Mouse (Mus musculus): ENCODE measurements around the gene Cerkl. TPM values are rescaled to one million over a fixed set of nuclear protein-coding genes. Genes with fewer than 3 reads are reported as not detected.

The Cerkl gene
- polyA plus RNA-seq, 1 experiment from 2014 or later: 4.9 TPM

DNA sequence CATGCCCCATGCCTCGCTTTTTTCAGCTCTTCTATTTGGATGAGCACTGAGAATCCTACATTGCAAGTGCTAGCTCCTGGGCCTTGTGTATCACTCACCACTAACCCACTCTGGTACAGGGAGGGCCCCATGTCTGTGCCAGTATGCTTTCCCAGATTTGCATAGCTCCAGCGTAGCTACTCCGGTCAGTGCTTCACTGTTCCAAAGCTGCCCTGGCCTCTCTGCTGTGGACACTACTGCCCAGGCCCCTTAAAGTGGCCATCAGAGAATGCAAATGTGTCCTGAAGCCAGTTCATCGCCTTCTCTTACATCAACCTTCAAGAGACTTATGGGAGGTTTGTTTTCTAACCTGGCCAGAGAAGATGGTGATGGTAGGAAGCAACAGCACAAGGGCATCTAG, 86.7 kb downstream of the Cerkl start:
- no peak overlapping the region for H3K4me2 ChIP-seq
- H3K4me1 ChIP-seq (replicated peaks): no peaks in the 10 kb centered on the region
- H3K9me3 ChIP-seq (replicated peaks): no peaks in the 10 kb centered on the region
- H3K27ac ChIP-seq: no peak overlapping the region
- no peak overlapping the region for H3K9ac ChIP-seq
- WGBS (ENCODE audit: insufficient replicate concordance): 71% methylated on average over 4 of the region's 4 CpGs
- no peak for ATAC-seq (ENCODE audit: low read depth)
- H3K27me3 ChIP-seq: no peaks in the 10 kb centered on the region
- DNase-seq: no peak
- no peak overlapping the region for H3K4me3 ChIP-seq (replicated peaks)
- H3K36me3 ChIP-seq: no peaks in the 10 kb centered on the region

DNA sequence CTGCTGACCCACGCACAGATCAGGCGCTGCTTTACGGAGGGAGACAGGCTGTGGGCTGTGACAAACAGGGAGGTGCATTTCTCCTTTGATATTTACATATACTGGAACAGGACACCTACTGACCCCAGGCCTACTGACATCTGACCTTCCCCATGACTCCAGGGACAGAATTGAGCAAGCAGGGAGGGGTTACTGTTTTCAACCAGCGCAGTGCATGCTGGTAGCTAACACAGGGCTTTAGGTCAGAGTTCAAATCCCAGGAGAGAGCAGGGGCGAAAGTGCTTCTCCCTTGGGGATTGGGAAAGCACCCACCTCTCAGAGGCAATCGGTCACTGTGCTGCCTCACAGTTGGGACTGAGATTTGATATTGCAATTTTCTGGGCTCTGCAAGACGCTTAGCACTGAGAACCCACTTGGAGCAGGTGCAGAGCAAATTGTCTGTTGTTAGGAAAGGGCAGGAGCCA, 87.5 kb downstream of the Cerkl start:
- no peak for DNase-seq
- WGBS (ENCODE audit: insufficient replicate concordance): 71% methylated on average over 7 of the region's 7 CpGs
- Histone ChIP-seq H3K4me3 (replicated peaks) (no peak overlapping the region), H3K9me3 (replicated peaks) (no peaks in the 10 kb centered on the region), H3K27me3 (no peaks in the 10 kb centered on the region), H3K4me1 (replicated peaks) (no peaks in the 10 kb centered on the region), H3K4me2 (no peak overlapping the region), H3K36me3 (no peaks in the 10 kb centered on the region), H3K27ac (peak overlapping the region; percentile 6; the same call in 1 of the 2 replicates), H3K9ac (no peak overlapping the region)
- peak; percentile 87 for ATAC-seq (ENCODE audit: low read depth)

DNA sequence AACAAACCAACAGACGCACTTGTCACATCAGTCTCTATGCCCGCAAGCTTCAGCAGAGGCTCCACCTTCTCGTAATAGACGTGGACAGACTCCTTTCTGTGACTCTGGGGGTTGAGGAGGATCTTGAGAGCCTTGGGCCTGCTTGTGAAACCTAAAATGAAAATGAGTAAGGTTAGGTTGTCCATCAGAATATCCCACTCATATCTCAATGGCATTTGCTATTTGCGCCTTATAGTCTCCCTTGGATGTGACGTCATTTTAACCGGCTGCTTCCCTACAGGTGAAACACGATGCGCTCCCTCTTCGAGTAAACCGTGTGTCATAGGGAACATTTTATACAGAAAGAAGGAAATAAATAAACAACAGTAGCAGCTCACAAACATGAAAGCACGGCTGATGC, 87.9 kb downstream of the Cerkl start:
- H3K4me2 ChIP-seq: no peak overlapping the region
- ATAC-seq (ENCODE audit: low read depth) (no peak), DNase-seq (no peak)
- peak overlapping the region; percentile 6; the same call in 1 of the 2 replicates for H3K27ac ChIP-seq
- H3K4me3 ChIP-seq (replicated peaks): no peak overlapping the region
- H3K9ac ChIP-seq: no peak overlapping the region
- H3K27me3 ChIP-seq: no peaks in the 10 kb centered on the region
- WGBS (ENCODE audit: insufficient replicate concordance): 79% methylated on average over 12 of the region's 12 CpGs
- H3K4me1 ChIP-seq (replicated peaks): no peaks in the 10 kb centered on the region
- H3K36me3 ChIP-seq: no peaks in the 10 kb centered on the region
- H3K9me3 ChIP-seq (replicated peaks): no peaks in the 10 kb centered on the region

DNA sequence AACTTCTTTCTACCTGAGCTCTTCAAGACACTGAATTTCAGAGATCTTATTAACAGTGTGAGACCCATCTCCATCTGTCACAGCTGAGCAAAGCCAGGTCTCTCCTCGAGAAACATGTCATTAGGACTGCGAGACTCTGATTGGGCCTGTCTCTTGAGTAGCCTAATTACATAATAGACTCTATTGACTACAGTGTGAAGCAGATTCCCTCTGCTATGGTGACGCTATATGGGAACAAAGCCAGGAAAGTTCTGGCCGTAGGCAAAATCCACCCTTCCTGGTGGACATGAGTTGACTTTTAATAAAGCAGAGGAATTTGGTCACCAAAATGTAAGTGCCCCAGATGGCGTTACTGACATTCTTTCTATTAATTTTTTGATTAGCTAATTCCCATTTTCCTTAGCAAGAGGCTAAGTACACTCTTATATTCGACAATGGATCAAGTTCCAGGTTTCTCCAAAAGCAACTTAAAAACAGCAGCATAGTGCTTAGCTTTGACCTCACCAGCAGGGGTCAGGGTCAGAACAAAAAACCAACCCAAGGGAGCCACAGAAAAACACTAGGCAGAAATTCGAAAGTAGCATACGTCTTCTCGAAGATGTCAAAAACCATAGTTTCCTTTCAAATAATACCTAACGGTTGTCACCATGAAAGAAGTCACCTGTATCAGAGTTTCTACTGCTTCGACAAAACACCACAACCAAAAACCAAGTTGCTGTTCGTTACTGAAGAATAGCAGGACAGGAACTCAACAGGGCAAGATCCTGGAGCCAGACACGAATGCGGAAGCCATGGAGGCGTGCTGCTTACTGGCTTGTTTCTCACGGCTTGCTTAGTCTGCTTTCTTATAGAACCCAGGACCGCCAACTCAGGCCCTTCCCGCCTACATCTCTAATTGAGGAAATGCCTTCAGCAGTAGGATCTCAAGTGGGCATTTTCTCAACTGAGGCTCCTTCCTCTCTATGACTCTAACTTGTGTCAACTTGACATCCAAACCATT, 88.8 kb downstream of the Cerkl start:
- ATAC-seq (ENCODE audit: low read depth) (no peak), DNase-seq (no peak)
- H3K36me3 ChIP-seq: no peaks in the 10 kb centered on the region
- no peak overlapping the region for H3K4me3 ChIP-seq (replicated peaks)
- H3K27ac ChIP-seq: 0 out of 2 replicates have a peak overlapping the region, but pooled peaks have one; percentile 6
- 57% methylated on average over 18 of the region's 18 CpGs for WGBS (ENCODE audit: insufficient replicate concordance)
- H3K4me1 ChIP-seq (replicated peaks): no peaks in the 10 kb centered on the region
- no peak overlapping the region for H3K9ac ChIP-seq
- no peaks in the 10 kb centered on the region for H3K9me3 ChIP-seq (replicated peaks)
- H3K4me2 ChIP-seq: no peak overlapping the region
- H3K27me3 ChIP-seq: no peaks in the 10 kb centered on the region

DNA sequence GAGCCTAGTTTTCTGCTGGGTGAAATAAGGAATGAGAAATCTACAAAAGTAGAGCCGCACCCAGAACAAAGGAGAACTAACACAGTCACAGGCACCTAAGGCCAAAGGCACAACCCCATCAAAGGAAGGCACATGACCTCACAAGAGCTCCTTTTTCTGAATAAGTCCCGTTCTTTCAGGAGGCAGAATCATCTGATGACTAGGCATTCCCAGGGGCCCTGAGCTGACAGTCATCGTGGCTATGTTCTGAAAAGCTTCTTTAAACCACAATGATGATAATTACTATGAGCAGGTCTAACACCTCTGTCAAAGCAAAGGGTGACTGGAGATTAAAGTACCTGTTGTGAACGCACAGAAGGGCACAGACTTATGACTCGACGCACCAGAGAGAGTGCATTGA, 92.7 kb downstream of the Cerkl start:
- Histone ChIP-seq H3K4me1 (replicated peaks) (no peaks in the 10 kb centered on the region), H3K27ac (no peak overlapping the region), H3K4me3 (replicated peaks) (no peak overlapping the region), H3K27me3 (no peaks in the 10 kb centered on the region), H3K9ac (no peak overlapping the region), H3K36me3 (no peaks in the 10 kb centered on the region), H3K9me3 (replicated peaks) (no peaks in the 10 kb centered on the region), H3K4me2 (no peak overlapping the region)
- no peak for DNase-seq
- WGBS (ENCODE audit: insufficient replicate concordance): 51% methylated on average over 6 of the region's 6 CpGs
- ATAC-seq (ENCODE audit: low read depth): no peak

DNA sequence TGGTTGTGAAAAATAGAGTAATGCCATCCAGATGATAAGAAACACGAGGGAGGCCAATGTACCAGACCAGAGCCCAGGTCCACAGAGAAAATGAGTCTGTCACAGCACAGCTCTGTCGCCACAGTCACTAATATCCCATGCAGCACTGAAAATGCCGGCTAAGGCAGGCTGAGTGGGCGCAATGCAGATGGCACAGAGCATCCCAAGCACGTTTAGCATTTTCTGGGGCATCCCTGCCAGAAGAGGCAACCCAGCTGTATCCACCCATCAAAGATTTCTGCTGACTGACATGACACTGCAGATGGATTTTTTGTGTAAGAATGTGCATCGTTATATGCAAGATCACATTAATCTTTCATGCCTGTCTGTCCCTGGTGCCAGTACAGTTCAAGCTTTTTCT, 94.6 kb downstream of the Cerkl start:
- no peak for ATAC-seq (ENCODE audit: low read depth)
- Histone ChIP-seq H3K9ac (no peak overlapping the region), H3K4me1 (replicated peaks) (no peaks in the 10 kb centered on the region), H3K27me3 (no peaks in the 10 kb centered on the region), H3K4me3 (replicated peaks) (no peak overlapping the region), H3K27ac (no peak overlapping the region), H3K36me3 (no peaks in the 10 kb centered on the region), H3K9me3 (replicated peaks) (no peaks in the 10 kb centered on the region), H3K4me2 (no peak overlapping the region)
- DNase-seq: no peak
- WGBS (ENCODE audit: insufficient replicate concordance): 61% methylated on average over 6 of the region's 6 CpGs

DNA sequence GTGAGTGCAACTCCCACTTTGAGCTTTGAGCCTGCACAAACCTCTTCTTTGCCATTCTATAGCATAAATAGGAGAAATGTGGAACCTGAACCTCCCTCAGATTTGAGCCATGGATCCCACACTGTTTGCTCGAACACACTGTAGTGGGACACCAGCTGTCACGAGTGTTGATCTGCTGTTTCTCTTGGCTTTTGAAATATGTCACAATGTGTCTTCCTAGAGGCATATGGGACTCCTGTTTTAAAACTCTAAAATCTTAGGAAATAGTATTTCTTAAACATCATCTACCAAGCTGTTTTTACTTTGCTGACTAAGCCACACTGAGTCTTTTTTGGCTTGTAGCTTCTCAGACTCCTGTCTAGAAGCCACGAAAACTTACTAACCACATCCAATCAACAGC, 98.8 kb downstream of the Cerkl start:
- Histone ChIP-seq H3K9ac (no peak overlapping the region), H3K36me3 (no peaks in the 10 kb centered on the region), H3K4me3 (replicated peaks) (no peak overlapping the region), H3K4me1 (replicated peaks) (no peaks in the 10 kb centered on the region), H3K9me3 (replicated peaks) (no peaks in the 10 kb centered on the region), H3K4me2 (no peak overlapping the region), H3K27me3 (no peaks in the 10 kb centered on the region), H3K27ac (no peak overlapping the region)
- DNase-seq (no peak), ATAC-seq (ENCODE audit: low read depth) (no peak)
- WGBS (ENCODE audit: insufficient replicate concordance): 62% methylated on average over 3 of the region's 3 CpGs

DNA sequence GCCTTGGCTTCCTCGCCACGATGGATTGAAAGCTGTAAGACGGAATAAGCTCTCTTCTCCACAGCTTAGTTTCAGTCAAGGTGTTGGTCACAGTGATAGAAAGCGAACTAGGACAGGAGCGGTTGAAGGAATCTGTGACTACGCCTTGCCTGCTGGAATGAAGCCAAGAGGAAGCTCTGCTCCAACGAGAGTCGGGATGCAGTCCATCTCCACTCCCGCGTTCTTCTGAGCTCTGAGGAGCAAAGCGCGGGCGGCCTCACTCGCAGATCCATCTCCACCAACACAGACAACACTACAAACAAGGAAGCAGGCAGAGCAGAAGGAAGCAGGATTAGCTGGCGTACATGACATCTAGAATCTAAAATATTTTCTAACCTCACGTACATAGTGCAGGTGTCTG, 101.8 kb downstream of the Cerkl start:
- Histone ChIP-seq H3K27me3 (no peaks in the 10 kb centered on the region), H3K4me3 (replicated peaks) (no peak overlapping the region), H3K27ac (no peak overlapping the region), H3K9ac (no peak overlapping the region), H3K36me3 (no peaks in the 10 kb centered on the region), H3K4me1 (replicated peaks) (no peaks in the 10 kb centered on the region), H3K9me3 (replicated peaks) (no peaks in the 10 kb centered on the region), H3K4me2 (no peak overlapping the region)
- 83% methylated on average over 16 of the region's 16 CpGs for WGBS (ENCODE audit: insufficient replicate concordance)
- ATAC-seq (ENCODE audit: low read depth): no peak
- DNase-seq: no peak

DNA sequence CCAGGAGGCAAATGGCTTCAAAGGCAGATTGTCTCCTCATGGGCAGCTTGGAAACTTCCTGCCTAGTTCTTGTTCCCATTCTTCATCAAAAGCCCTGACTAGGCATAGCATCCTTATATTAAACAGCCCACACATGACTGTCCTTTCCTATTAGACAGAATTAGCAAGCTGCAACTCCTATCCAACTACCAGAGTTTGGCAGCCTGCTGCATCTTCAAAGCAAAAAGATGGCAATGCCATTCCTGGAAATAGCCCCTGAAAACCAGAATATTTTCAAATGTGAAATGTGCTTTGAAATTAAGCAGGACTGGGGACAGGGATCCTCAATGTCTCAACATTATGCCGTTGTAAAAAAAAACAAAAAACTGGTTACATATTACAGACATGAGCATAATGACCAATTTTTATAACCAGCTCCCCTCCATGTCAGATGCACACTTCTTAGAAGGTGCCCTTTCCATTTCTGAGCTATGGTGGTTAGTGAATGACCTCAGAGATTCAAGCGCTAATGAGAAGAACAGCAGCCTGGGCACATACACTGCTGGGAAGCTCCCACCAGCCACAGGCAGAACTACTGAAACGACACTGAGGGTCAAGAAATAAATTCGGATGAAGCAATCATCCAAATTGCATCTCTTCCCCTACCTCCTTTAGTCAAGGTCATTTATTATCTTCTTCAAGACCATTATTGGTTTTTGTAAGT, 104.3 kb downstream of the Cerkl start:
- no peak overlapping the region for H3K4me3 ChIP-seq (replicated peaks)
- no peak overlapping the region for H3K27ac ChIP-seq
- H3K27me3 ChIP-seq: no peaks in the 10 kb centered on the region
- no peak overlapping the region for H3K9ac ChIP-seq
- H3K4me1 ChIP-seq (replicated peaks): no peaks in the 10 kb centered on the region
- 67% methylated on average over 4 of the region's 4 CpGs for WGBS (ENCODE audit: insufficient replicate concordance)
- no peak for ATAC-seq (ENCODE audit: low read depth)
- DNase-seq: no peak
- no peaks in the 10 kb centered on the region for H3K36me3 ChIP-seq
- H3K4me2 ChIP-seq: no peak overlapping the region
- H3K9me3 ChIP-seq (replicated peaks): no peaks in the 10 kb centered on the region

DNA sequence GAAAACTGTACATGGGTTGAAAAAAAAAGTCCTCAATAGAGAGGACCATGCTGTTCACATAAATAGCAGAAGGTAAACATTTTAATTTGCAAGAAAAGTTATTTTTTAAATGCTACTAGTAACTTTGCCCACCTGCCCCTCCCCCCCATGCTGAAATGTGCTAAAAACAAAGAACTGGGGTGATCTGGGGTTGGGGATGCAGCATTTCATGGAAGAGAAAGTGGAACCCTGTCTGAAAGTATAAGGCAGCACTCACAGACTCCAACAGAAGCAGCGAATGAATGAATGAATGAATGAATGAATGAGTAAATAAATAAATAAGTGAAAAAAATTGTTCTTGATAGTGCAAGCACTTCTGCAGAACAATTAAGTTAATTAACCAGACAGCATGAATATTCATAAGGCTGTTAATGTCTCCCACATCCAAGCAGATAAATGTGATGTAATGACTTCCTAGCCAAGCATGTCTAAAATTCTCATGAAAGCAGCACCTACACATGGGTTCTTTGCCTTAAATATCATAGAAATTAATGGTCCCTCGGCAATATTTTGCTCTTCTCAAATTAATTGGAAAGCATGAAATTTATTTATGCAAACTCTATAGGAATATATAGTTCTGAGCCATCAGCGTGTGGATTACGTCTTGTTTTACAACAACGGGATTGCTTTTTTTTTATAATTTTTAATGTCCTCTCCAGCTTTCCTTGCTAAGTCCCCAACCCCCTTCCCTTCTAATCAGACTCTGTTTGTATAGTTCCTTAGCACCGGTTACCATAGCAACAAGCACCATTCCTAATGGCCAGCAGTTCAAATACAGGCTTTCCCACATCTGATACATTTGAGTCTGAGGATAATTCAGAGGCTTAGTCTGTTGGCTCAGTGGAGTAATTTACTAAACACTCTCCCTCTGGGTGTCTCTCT, 105.1 kb downstream of the Cerkl start:
- ATAC-seq (ENCODE audit: low read depth) (no peak), DNase-seq (no peak)
- H3K36me3 ChIP-seq: no peaks in the 10 kb centered on the region
- 63% methylated on average over 6 of the region's 6 CpGs for WGBS (ENCODE audit: insufficient replicate concordance)
- H3K9ac ChIP-seq: no peak overlapping the region
- H3K4me3 ChIP-seq (replicated peaks): no peak overlapping the region
- no peak overlapping the region for H3K4me2 ChIP-seq
- no peaks in the 10 kb centered on the region for H3K27me3 ChIP-seq
- no peaks in the 10 kb centered on the region for H3K4me1 ChIP-seq (replicated peaks)
- H3K27ac ChIP-seq: no peak overlapping the region
- H3K9me3 ChIP-seq (replicated peaks): no peaks in the 10 kb centered on the region

DNA sequence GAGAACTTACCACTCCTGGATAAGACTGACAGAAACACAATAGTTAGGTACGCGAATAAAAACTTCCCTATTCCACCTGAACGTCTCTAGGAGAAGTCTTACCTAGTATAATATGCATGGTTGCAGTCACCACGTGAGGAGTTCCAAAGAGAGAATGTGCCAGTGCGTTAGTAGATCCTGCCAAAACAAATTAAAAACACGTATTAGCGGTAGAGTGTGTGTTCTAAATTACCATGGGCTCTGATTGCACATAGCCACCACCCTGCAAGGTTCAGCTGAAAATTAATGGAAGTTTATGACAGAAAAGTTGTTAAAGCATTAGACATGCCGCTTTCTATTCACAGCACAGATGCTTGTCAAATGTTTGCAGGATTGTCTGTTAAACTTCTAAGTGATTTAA, 113.5 kb downstream of the Cerkl start:
- Histone ChIP-seq H3K4me3 (replicated peaks) (no peak overlapping the region), H3K9ac (no peak overlapping the region), H3K4me2 (no peak overlapping the region), H3K27me3 (no peaks in the 10 kb centered on the region), H3K36me3 (no peaks in the 10 kb centered on the region), H3K27ac (no peak overlapping the region), H3K4me1 (replicated peaks) (no peaks in the 10 kb centered on the region), H3K9me3 (replicated peaks) (no peaks in the 10 kb centered on the region)
- WGBS (ENCODE audit: insufficient replicate concordance): 74% methylated on average over 8 of the region's 8 CpGs
- ATAC-seq (ENCODE audit: low read depth) (no peak), DNase-seq (no peak)
